Mouse (Mus musculus): ENCODE measurements at regions not wholly inside any gene's neighbourhood (a gene's known extent, or its start where the extent isn't known, plus 50 kb on each side); places are given as distances from the start of the nearest gene placed in this dataset.

GRCm38 (mm10) chr14:61885241-61886015 is 278.2 kb downstream of the Kcnrg start:
- TF ChIP-seq FLI1 (IDR thresholded peaks at IDR 0.05; ENCODE audit: low read length) (no peak), GATA1 (IDR thresholded peaks at IDR 0.05; ENCODE audit: borderline replicate concordance, low read length) (no peak)

All from megakaryocyte, embryonic 14.5 days (primary cell).